Mouse (Mus musculus) liver, embryonic 11.5 days (tissue): ENCODE results near the gene Gm44805. TPM values are rescaled to one million over a fixed set of nuclear protein-coding genes. Genes with fewer than 3 reads are reported as not detected.
A peak's percentile ranks its signal among the peaks of the same experiment; 100 is the strongest.

Source experiments
- ATAC-seq: fragments of 200-750 bp; cut with Nextera tagmentation; replicated peaks from 2 replicates; pipeline ENCODE4 v1.8.0; 2017; ENCODE audit warnings: moderate number of reproducible peaks, mild to moderate bottlenecking, moderate TSS enrichment, moderate library complexity; ENCODE audit not compliant: low FRiP score
- DNase-seq: peaks from one replicate; pipeline ENCODE4 v3.0.0-alpha.2; 2017; ENCODE audit warnings: low spot score
- H3K27ac ChIP-seq: fragments of 300-500 bp; sonication (generic); 2 replicates; pipeline ENCODE4 v1.5.1; 2014; ENCODE audit warnings: mild to moderate bottlenecking, low read depth, low read length, control low read depth
- H3K27me3 ChIP-seq: fragments of 300-500 bp; sonication (generic); replicated peaks from 2 replicates; pipeline ENCODE4 v1.6.1; 2014; ENCODE audit warnings: low read length, mixed read lengths; ENCODE audit not compliant: control insufficient read depth, insufficient read depth
- H3K36me3 ChIP-seq: fragments of 300-500 bp; sonication (generic); 2 replicates; pipeline ENCODE4 v1.6.1; 2014; ENCODE audit warnings: mild to moderate bottlenecking, low read length, moderate library complexity, mixed read lengths; ENCODE audit not compliant: control insufficient read depth, insufficient read depth
- H3K4me1 ChIP-seq: fragments of 300-500 bp; sonication (generic); replicated peaks from 2 replicates; pipeline ENCODE4 v1.6.1; 2014; ENCODE audit warnings: low read length, mixed read lengths; ENCODE audit not compliant: control insufficient read depth, insufficient read depth
- H3K4me2 ChIP-seq: fragments of 300-500 bp; sonication (generic); 2 replicates; pipeline ENCODE4 v1.6.1; 2014; ENCODE audit warnings: mild to moderate bottlenecking, control low read depth, moderate library complexity
- H3K4me3 ChIP-seq: fragments of 300-500 bp; sonication (generic); 2 replicates; pipeline ENCODE4 v1.5.1; 2014; ENCODE audit warnings: low read depth, low read length, control low read depth
- H3K9ac ChIP-seq: fragments of 300-500 bp; sonication (generic); 2 replicates; pipeline ENCODE4 v1.6.1; 2014; ENCODE audit warnings: low read depth, low read length, control low read depth
- H3K9me3 ChIP-seq: fragments of 300-500 bp; sonication (generic); 2 replicates; pipeline ENCODE4 v1.6.1; 2016; ENCODE audit warnings: low read length, inconsistent platforms, mixed read lengths; ENCODE audit not compliant: control insufficient read depth
- WGBS: fragments of 180-500 bp; shearing (Covaris S2); extraction: QIAGEN DNeasy Blood & Tissue Kit; methylation state at CpG from one replicate; pipeline ENCODE4 v1.1.7; 2014; 5-methylcytosine and 5-hydroxymethylcytosine counted together
- polyA plus RNA-seq: library from polyadenylated mRNA; unstranded; fragments of >200 nt; fragmentation: Nextera tagmentation; extraction: Ambion mirVana; gene quantifications from 2 replicates; pipeline ENCODE4 v1.2.1, GENCODE M21; 2014

The Gm44805 gene
- polyA plus RNA-seq, 1 experiment from 2014 or later: not detected

- peaks cover 47% of the 10 kb centered on the region for H3K36me3 ChIP-seq
- H3K9ac ChIP-seq: no peak overlapping the region
- 80% methylated on average over 15 of the region's 15 CpGs for WGBS
- peaks cover 24% of the 10 kb centered on the region for H3K4me1 ChIP-seq
- H3K9me3 ChIP-seq: no peaks in the 10 kb centered on the region
- ATAC-seq: no peak
- no peaks in the 10 kb centered on the region for H3K27me3 ChIP-seq
- H3K4me3 ChIP-seq: no peak overlapping the region
- peak overlapping the region; percentile 72; the same call in 1 of the 2 replicates for H3K27ac ChIP-seq
- DNase-seq: no peak
- no peak overlapping the region for H3K4me2 ChIP-seq
These were observed 47.4 kb downstream of the Gm44805 start for GRCm38 (mm10) chr7:19633855-19634254.

- Histone ChIP-seq H3K36me3 (peaks cover 41% of the 10 kb centered on the region), H3K9ac (no peak overlapping the region), H3K27ac (peak overlapping the region; percentile 72), H3K4me3 (no peak overlapping the region), H3K4me1 (peaks cover 24% of the 10 kb centered on the region), H3K9me3 (no peaks in the 10 kb centered on the region), H3K27me3 (no peaks in the 10 kb centered on the region), H3K4me2 (no peak overlapping the region)
- ATAC-seq (no peak), DNase-seq (no peak)
- 90% methylated on average over 17 of the region's 17 CpGs for WGBS
These were observed 48.0 kb downstream of the Gm44805 start for GRCm38 (mm10) chr7:19633197-19633596.

- Histone ChIP-seq H3K9me3 (no peaks in the 10 kb centered on the region), H3K4me1 (peaks cover 24% of the 10 kb centered on the region), H3K4me3 (no peak overlapping the region), H3K4me2 (peak overlapping the region; percentile 45), H3K27ac (peak overlapping the region; percentile 72), H3K36me3 (peaks cover 37% of the 10 kb centered on the region), H3K27me3 (no peaks in the 10 kb centered on the region), H3K9ac (0 out of 2 replicates have a peak overlapping the region, but pooled peaks have one; percentile 31)
- DNase-seq (no peak), ATAC-seq (peak; percentile 73)
These were observed 48.5 kb downstream of the Gm44805 start for GRCm38 (mm10) chr7:19632720-19633119.

GRCm38 (mm10) chr7:19632275-19632674 is 48.9 kb downstream of the Gm44805 start:
- H3K9me3 ChIP-seq: no peaks in the 10 kb centered on the region
- H3K4me1 ChIP-seq: peaks cover 24% of the 10 kb centered on the region
- peaks cover 33% of the 10 kb centered on the region for H3K36me3 ChIP-seq
- DNase-seq (no peak), ATAC-seq (peak; percentile 18; the same call in 1 of the 2 replicates)
- H3K27ac ChIP-seq: peak overlapping the region; percentile 72
- H3K27me3 ChIP-seq: no peaks in the 10 kb centered on the region
- 0 out of 2 replicates have a peak overlapping the region, but pooled peaks have one; percentile 31 for H3K9ac ChIP-seq
- H3K4me3 ChIP-seq: no peak overlapping the region
- H3K4me2 ChIP-seq: peak overlapping the region; percentile 45

GRCm38 (mm10) chr7:19629361-19629734 is 51.9 kb downstream of the Gm44805 start, which contains the start of gene Relb:
Gene Relb (minus strand): TSS chr7:19629438.
- peak; percentile 88 for DNase-seq
- H3K4me2 ChIP-seq: peak within 1 kb of the TSS; percentile 99
- H3K4me1 ChIP-seq: peaks cover 24% of the 10 kb centered on the region
- ATAC-seq: peak; percentile 42
- peak within 1 kb of the TSS; percentile 76 for H3K27ac ChIP-seq
- no peaks in the 10 kb centered on the region for H3K9me3 ChIP-seq
- H3K27me3 ChIP-seq: no peaks in the 10 kb centered on the region
- H3K9ac ChIP-seq: peak within 1 kb of the TSS; percentile 61
- peaks cover 8% of the 10 kb centered on the region for H3K36me3 ChIP-seq
- WGBS: 1% methylated on average over 41 of the region's 41 CpGs
- peak within 1 kb of the TSS; percentile 79 for H3K4me3 ChIP-seq

- 1% methylated on average over 55 of the region's 57 CpGs for WGBS
- Histone ChIP-seq H3K27ac (peak overlapping the region; percentile 76), H3K36me3 (peaks cover 5% of the 10 kb centered on the region; the same call in 1 of the 2 replicates), H3K4me3 (peak overlapping the region; percentile 79), H3K4me2 (peak overlapping the region; percentile 99), H3K27me3 (no peaks in the 10 kb centered on the region; the same call in 1 of the 2 replicates), H3K4me1 (peaks cover 20% of the 10 kb centered on the region), H3K9ac (peak overlapping the region; percentile 61), H3K9me3 (no peaks in the 10 kb centered on the region)
- ATAC-seq (peak; percentile 83), DNase-seq (peak; percentile 97)
These were observed 52.5 kb downstream of the Gm44805 start for GRCm38 (mm10) chr7:19628536-19629360.

- Histone ChIP-seq H3K9me3 (no peaks in the 10 kb centered on the region), H3K9ac (no peak overlapping the region), H3K36me3 (no peaks in the 10 kb centered on the region; the same call in 1 of the 2 replicates), H3K4me1 (peaks cover 14% of the 10 kb centered on the region), H3K4me2 (peak overlapping the region; percentile 99), H3K4me3 (peak overlapping the region; percentile 79), H3K27me3 (no peaks in the 10 kb centered on the region; the same call in 1 of the 2 replicates), H3K27ac (peak overlapping the region; percentile 21; the same call in 1 of the 2 replicates)
- WGBS: 9% methylated on average over 17 of the region's 17 CpGs
- no peak for ATAC-seq
- DNase-seq: no peak
These were observed 53.1 kb downstream of the Gm44805 start for GRCm38 (mm10) chr7:19628192-19628535.

GRCm38 (mm10) chr7:19627721-19628120 is 53.5 kb downstream of the Gm44805 start:
- no peak for ATAC-seq
- Histone ChIP-seq H3K4me1 (peaks cover 11% of the 10 kb centered on the region), H3K9me3 (no peaks in the 10 kb centered on the region), H3K27ac (no peak overlapping the region; the same call in 1 of the 2 replicates), H3K9ac (no peak overlapping the region), H3K27me3 (no peaks in the 10 kb centered on the region; the same call in 1 of the 2 replicates), H3K4me3 (peak overlapping the region; percentile 79), H3K36me3 (no peaks in the 10 kb centered on the region), H3K4me2 (peak overlapping the region; percentile 99)
- 58% methylated on average over 3 of the region's 3 CpGs for WGBS
- no peak for DNase-seq
